Mouse (Mus musculus) cerebellum, adult 9-10 months (tissue): ENCODE measurements around the gene Mrpl51.

Experiments
- DNase-seq: peaks from one replicate; pipeline ENCODE4 v3.0.0; 2022

The Mrpl51 gene

GRCm38 (mm10) chr6:125236341-125236740, 44.7 kb downstream of the Mrpl51 start:
- no peak for DNase-seq

- no peak for DNase-seq
These were observed 45.2 kb downstream of the Mrpl51 start, which contains the start of gene Cd27 for GRCm38 (mm10) chr6:125236782-125237181. Gene Cd27 (minus strand): TSS chr6:125237010.

- DNase-seq, result no peak
These were observed 45.8 kb downstream of the Mrpl51 start for GRCm38 (mm10) chr6:125237421-125237820.

GRCm38 (mm10) chr6:125238396-125238795, 46.8 kb downstream of the Mrpl51 start:
- no peak for DNase-seq

- DNase-seq, result no peak
These were observed 47.9 kb downstream of the Mrpl51 start for GRCm38 (mm10) chr6:125239547-125239946.

- no peak for DNase-seq
These were observed 49.0 kb downstream of the Mrpl51 start for GRCm38 (mm10) chr6:125240617-125241016.

GRCm38 (mm10) chr6:125241566-125241965, 50.0 kb downstream of the Mrpl51 start:
- no peak for DNase-seq

- DNase-seq, result no peak
These were observed 53.0 kb downstream of the Mrpl51 start for GRCm38 (mm10) chr6:125244551-125244950.
